Mouse (Mus musculus) splenic B cell, adult 2 months (primary cell): ENCODE measurements around the gene Ccnf.

Source experiments
- DNase-seq: peaks from one replicate; pipeline ENCODE4 v3.0.0-alpha.2; 2011; ENCODE audit warnings: low read depth, low spot score
- H3K27me3 ChIP-seq: 2 replicates; pipeline ENCODE4 v1.6.1; 2012; ENCODE audit warnings: mild to moderate bottlenecking, low read length, moderate library complexity, mixed read lengths; ENCODE audit not compliant: control insufficient read depth, poor library complexity, insufficient read depth, severe bottlenecking
- H3K36me3 ChIP-seq: 2 replicates; pipeline ENCODE4 v1.6.1; 2012; ENCODE audit warnings: mild to moderate bottlenecking, low read length, moderate library complexity, mixed read lengths; ENCODE audit not compliant: control insufficient read depth, poor library complexity, insufficient read depth, severe bottlenecking

Gene Ccnf

GRCm38 (mm10) chr17:24211631-24212440 is 39.4 kb downstream of the Ccnf start:
- Histone ChIP-seq H3K27me3 (no peaks in the 10 kb centered on the region), H3K36me3 (no peaks in the 10 kb centered on the region)
- peak; percentile 40 for DNase-seq

- H3K36me3 ChIP-seq, result no peaks in the 10 kb centered on the region
- no peaks in the 10 kb centered on the region for H3K27me3 ChIP-seq
- no peak for DNase-seq
These were observed 40.7 kb downstream of the Ccnf start for GRCm38 (mm10) chr17:24210591-24210990.

GRCm38 (mm10) chr17:24209916-24210240 is 41.4 kb downstream of the Ccnf start:
- no peaks in the 10 kb centered on the region for H3K27me3 ChIP-seq
- no peak for DNase-seq

GRCm38 (mm10) chr17:24209043-24209915 is 42.0 kb downstream of the Ccnf start, which contains the start of gene Ntn3:
Ntn3 (minus strand) TSS chr17:24209531.
- DNase-seq, result peak; percentile 25
- H3K27me3 ChIP-seq, result no peaks in the 10 kb centered on the region
- no peaks in the 10 kb centered on the region for H3K36me3 ChIP-seq

More at GRCm38 (mm10) chr17:24209916-24210240, 41.4 kb downstream of the Ccnf start:
- no peaks in the 10 kb centered on the region for H3K36me3 ChIP-seq

GRCm38 (mm10) chr17:24208641-24209042 is 42.6 kb downstream of the Ccnf start:
- H3K27me3 ChIP-seq, result no peaks in the 10 kb centered on the region
- no peak for DNase-seq
- H3K36me3 ChIP-seq, result no peaks in the 10 kb centered on the region

- no peak for DNase-seq
- Histone ChIP-seq H3K36me3 (no peaks in the 10 kb centered on the region), H3K27me3 (no peaks in the 10 kb centered on the region)
These were observed 43.3 kb downstream of the Ccnf start for GRCm38 (mm10) chr17:24207768-24208640.

GRCm38 (mm10) chr17:24206451-24207351 is 44.6 kb downstream of the Ccnf start:
- Histone ChIP-seq H3K27me3 (no peaks in the 10 kb centered on the region), H3K36me3 (no peaks in the 10 kb centered on the region)
- peak; percentile 67 for DNase-seq

- no peak for DNase-seq
- Histone ChIP-seq H3K36me3 (no peaks in the 10 kb centered on the region), H3K27me3 (no peaks in the 10 kb centered on the region)
These were observed 45.3 kb downstream of the Ccnf start for GRCm38 (mm10) chr17:24205908-24206361.

- H3K36me3 ChIP-seq, result no peaks in the 10 kb centered on the region
- peak; percentile 89 for DNase-seq
These were observed 45.9 kb downstream of the Ccnf start, which contains the start of gene Tbc1d24 for GRCm38 (mm10) chr17:24205284-24205888. Tbc1d24 (minus strand) TSS chr17:24205562.

GRCm38 (mm10) chr17:24204846-24205245 is 46.4 kb downstream of the Ccnf start:
- H3K27me3 ChIP-seq, result no peaks in the 10 kb centered on the region
- no peaks in the 10 kb centered on the region for H3K36me3 ChIP-seq
- no peak for DNase-seq

More at GRCm38 (mm10) chr17:24205284-24205888, 45.9 kb downstream of the Ccnf start, which contains the start of gene Tbc1d24:
- H3K27me3 ChIP-seq, result no peaks in the 10 kb centered on the region

- Histone ChIP-seq H3K27me3 (no peaks in the 10 kb centered on the region), H3K36me3 (no peaks in the 10 kb centered on the region)
- DNase-seq, result no peak
These were observed 47.4 kb downstream of the Ccnf start for GRCm38 (mm10) chr17:24203611-24204534.

GRCm38 (mm10) chr17:24203068-24203467 is 48.2 kb downstream of the Ccnf start:
- no peaks in the 10 kb centered on the region for H3K27me3 ChIP-seq
- DNase-seq, result no peak
- H3K36me3 ChIP-seq, result no peaks in the 10 kb centered on the region
